Mouse (Mus musculus): Measurements from ENCODE around the gene Fmo1.
A peak's percentile ranks its signal among the peaks of the same experiment; 100 is the strongest.

Gene Fmo1

DNA sequence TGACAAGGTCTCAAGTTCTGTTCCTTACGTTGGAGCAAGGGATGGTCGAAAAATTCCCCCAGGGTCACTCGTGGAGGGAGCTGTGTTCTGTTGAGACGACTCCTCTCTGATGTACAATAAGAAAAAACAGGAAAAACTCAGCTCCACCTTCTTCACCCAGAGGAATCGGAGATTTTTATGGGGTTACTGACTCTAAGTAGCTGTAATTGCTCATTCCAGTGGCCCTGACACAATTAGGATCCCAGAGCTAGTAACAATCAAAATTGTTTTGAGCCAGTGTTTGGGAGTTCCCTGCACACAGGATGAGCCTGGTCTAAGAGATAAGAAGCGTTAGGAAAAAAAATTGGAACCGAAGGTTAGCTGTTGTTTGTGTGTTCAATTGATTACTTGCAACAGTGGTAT, at the start of gene Fmo1:
Gene Fmo1, minus strand, starts transcription at position 331 of the 402 bp plus-strand sequence.
- DNase-seq, result no peak

DNA sequence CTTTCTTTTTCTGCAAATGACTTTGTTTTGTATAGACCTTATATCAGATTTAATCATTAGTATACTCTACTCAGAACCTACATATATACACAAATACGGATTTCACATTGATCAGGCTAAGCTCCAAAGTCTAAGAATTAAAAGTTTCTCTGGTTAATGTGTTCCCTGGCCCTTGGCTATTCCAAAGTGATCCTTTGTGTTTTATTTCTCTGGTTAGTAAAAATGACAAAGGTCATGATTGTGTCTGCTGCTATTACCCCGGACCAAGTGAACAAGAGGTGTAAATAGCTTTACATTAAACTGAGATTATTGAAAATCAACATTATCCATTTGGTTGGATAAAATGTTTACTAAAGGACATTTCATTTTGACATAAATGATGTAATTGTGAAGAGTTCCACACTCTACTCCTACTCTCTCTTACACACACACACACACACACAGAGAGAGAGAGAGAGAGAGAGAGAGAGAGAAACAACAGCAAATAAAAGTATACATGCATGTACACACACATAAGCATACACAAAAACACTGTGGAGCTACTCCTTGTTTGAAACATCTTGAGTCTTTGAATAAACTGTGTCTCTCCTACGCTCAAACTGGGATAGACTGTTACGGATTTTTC, 48.6 kb upstream of the Fmo1 start:
- no peak for DNase-seq

DNA sequence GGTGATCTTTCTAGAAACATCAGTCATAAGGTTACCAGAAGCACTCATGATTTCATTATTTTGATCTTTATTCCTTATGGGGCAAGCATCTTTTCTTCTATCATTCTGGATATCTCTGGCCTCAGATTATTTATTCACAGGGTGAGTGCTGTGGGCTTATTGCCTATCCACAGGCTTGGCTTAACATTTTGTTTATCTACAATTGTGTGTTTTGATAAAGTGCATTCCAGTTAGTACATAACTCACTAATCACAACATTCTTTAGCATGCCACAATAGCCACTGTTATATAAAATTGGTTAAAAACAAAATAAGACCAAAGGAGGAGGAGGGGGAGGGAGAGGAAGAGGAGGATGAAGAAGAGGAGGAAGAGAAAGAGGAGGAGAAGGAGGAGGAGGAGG, 45.7 kb upstream of the Fmo1 start:
- DNase-seq, result no peak

DNA sequence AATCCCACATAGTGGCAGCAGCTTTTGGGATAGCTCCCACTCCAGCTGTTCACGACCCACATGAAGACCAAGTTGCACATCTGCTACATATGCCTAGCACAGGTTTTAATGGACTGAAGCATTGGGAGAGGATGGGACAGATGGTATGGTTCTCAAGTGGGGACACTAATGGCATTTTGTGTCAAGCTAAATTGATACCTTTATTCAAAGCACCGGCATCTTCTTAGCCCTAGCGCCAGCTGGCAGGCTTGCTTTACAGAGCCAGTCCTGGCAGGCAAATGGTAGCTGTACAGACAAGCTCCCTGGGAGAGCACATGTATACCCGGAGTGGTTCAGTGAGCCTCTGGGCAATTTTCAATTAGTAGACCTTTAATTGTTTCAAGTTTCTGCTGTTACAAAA, 35.5 kb upstream of the Fmo1 start:
- no peak for DNase-seq

DNA sequence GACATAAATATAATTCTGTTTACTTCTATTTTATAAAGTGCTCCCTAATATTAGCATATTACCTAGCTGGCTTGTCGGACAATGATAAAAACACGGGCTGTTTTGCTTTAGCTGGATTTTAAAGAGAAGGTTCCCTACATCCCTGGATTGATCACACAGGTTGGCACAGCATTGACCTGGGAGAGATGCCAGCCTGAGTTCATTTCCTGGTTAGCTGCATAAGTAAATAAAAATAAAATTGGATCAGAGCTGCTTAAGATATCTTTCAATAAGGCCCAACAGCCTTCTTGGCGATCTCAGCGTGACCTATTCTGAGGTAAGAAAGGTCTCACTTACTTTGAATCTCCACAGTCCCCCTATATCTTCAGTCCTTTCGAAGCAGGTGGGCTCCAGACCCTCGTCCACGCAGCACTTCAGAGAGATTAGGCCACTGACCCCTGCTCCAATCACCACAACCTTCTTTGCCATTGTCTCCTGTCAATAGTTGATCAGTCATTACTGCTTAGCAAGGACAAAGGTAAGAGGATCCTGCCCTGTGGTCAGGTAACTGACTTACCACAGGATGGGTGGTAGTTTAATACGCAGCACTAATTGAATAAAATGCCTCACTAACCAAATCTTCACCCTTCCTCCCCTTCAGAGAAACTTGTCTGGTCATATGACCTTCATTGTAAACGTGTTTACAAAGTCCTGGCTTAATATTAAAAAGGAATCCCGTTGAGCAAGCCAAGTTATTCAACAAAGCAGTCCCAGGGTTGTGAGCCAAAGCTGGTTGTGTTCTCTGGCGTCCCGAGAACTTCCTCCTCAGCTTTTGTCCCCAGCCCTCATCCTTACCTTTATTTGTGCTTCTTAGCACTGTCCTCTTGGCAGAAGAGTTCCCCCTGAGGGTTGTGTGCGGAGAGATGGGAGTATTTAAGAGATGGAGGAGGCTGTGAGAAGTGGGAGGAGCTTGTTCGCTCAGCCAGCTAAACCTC, 31.7 kb upstream of the Fmo1 start, which contains the start of gene Fmo2:
Gene Fmo2, minus strand, starts transcription at position 889 of the 974 bp plus-strand sequence.
- DNase-seq, result no peak

DNA sequence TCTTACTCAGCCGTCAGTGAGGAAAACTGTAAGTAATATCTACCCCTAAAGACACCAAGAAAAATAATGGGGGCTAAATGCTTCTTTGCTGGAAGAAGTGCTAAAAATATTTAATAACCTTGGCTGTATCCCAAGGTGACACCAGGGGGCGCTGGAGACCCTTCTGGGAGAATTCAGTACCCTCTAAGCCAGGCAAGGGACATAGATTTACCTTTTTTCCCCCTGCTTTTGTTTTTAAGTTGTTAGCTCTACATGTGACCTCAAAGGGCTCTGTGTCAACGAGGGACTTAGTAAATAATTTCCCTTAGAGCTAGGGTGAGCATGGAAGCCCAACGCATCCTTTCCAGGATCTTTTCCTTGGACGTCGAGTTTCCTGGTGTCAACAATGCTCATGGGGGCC, 29.5 kb upstream of the Fmo1 start:
- DNase-seq, result peak; percentile 13 to 62

DNA sequence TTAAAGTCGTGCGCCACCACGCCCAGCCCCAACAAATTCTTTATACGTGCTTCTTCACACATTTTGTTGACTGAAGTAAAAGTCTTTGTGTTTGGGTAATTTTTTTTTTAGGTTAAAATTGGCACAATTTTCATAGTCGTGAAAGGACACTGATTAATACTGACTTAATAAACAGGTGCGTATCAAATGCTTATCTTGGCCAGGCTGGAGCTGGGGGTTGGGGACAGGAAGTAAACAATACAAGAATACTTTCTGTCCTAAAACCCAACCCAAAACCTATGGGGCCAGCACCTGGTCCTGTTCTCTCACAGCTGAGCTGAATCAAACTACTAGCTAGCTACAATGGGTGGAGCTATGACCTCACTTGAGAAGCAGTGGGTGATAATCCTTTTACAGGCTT, 26.6 kb upstream of the Fmo1 start:
- no peak for DNase-seq

DNA sequence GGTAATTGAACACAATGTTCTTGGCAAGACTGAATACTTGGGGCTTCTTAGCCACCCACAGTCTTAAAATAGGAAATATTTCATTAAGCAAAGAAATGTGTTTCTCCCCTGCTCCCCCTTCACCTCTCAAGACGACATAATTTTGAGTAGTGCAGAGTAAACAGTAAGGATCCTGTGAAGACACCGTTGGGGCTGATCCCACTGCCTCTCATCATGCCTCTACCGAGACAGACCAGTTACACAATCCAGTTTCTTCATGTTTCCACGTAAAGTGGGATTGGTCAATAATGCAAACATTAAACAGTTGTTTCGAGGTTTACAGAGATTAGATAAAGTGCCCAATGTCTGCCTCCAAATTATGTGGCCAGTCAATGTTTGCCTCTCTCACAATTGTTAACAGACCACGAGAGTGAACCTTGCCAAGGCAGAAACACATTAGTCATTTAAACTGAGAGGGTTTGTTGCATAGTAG, 25.6 kb upstream of the Fmo1 start:
- no peak for DNase-seq

DNA sequence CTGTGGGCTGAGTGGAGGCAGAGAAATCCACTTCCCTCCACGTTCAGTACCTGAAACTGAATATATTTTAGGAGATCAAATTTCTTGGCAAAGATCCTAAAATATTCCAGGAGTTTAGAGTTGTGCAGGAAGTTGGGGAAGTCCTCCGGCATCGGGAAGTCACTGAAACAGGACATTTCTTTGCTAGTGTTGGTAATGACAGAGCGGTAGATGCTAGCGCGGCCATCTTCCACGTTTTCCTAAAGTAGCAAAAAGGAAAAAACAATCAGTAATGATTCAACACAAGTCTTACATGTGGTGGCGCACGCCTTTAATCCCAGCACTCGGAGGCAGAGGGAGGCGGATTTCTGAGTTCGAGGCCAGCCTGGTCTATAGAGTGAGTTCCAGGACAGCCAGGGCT, 22.2 kb upstream of the Fmo1 start:
- no peak for DNase-seq

DNA sequence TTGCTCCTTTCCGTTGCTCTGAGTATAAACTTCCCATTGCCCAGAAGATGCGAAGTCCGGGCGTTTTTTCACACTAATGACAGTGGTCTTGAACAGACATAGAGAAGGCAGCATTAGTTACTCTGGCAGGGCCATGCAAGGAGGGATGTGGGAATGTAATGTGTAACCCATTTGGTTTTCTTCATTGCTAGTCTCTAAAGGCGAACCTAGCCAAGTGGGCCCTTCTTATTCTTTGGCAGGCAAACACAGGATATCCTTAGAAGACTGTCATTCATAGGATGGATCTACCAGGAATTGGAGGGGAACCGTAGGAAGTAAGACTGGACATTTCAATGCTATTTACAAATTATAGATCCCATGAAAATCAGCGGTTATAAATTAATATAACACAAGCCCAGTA, 21.2 kb upstream of the Fmo1 start:
- no peak for DNase-seq

DNA sequence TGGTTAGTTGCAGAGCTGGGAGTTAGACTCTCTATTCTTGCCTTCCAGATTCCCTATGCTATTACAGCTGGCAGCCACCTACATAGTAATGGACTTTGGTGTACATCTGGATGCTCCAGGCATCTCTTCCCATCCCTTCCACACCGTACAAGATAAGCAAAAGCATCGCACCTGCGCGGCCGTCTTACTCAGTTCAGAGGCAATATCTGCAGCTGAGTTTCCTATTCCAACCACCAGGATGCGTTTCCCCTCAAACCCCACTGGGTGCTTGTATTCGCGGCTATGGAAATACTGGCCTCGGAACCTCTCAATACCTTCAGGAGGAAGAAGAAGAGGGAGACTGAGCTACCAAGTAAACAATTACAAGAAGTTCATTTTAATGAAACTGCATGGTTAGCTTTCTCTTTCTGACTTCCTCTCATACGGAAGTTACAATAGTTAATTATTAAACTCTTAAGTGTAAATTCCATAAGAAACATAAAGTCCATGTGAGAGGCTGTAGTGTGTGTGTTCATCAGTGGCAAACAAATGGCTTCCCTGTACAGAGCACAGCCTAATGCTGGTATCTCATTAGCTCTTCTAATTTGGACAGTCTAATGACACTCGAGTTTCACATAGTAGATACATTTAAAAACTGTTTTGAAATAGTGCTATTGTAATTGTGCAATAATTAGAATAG, 19.9 kb upstream of the Fmo1 start:
- no peak for DNase-seq

DNA sequence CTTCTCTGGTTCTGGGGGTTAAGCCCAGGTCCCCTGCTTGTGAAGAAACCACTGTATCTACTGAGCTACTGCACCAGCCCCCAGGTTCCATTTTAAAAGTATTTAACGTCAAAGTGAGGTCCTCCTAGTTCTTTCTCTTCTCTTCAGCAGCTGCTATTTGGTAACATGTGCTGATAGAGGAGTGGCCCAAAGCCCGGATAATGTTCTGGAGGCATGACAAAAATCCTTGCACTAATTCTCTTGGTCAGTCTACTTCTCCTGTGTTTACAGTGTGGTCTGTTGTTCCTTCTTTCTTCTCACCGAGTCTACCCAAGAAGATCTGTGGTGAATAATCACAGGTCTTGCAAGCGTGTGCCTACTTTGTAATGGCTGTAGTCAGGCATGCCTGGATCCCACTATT, 16.3 kb upstream of the Fmo1 start:
- no peak for DNase-seq

DNA sequence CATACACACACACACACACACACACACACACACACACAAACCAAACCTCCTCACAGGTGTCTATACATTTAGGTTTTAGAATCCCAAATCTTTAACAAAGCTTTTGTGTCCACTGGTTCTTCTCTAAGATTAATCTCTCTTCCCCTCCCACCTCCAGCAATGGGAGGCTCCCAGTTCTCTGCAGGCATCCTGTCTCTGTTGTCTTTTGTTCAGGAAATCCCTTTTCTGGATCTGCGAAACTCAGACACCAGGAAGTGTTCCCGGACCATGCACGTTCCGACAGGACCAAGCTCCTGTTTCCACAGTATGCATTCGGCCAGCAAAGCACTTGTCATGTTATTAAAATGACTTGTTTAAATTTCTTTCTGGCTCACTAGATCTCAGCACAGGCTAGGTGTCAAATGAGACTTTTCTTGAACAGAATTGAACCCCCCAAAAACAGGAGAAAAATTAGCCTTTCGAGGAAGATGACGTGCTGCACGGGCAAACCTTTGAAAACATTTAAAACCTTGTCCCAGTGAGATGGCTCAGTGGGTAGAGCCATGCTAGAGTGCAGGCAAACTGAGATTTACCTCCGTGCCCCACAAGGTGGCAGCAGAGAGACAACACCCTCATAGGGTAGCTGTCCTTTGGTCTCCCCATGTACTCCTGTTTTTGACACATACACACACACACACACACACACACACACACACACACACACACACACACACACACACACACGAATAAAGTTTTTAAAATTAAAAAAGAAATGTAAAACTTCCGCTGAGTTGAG, 13.4 kb upstream of the Fmo1 start:
- peak; percentile 21 to 63 for DNase-seq

DNA sequence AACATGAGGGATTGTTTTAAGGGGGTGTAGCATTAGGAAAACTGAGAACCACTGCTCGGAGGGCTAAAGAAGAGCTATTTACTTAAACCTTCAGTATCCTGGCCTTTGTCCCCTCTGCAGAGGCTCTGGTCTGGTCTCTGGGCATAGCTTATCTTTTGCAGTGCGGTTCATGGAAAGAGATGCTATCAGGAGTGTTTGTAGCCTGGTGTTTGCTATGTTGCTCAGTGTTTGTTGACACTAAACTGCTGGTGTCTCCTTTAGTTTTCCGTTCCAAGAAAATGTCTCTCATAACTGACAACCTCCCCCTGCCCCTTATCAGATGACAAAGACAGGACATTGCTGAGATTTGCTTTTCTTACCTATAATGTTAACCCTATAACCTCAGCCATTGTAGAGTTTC, 8.7 kb upstream of the Fmo1 start:
- no peak for DNase-seq

DNA sequence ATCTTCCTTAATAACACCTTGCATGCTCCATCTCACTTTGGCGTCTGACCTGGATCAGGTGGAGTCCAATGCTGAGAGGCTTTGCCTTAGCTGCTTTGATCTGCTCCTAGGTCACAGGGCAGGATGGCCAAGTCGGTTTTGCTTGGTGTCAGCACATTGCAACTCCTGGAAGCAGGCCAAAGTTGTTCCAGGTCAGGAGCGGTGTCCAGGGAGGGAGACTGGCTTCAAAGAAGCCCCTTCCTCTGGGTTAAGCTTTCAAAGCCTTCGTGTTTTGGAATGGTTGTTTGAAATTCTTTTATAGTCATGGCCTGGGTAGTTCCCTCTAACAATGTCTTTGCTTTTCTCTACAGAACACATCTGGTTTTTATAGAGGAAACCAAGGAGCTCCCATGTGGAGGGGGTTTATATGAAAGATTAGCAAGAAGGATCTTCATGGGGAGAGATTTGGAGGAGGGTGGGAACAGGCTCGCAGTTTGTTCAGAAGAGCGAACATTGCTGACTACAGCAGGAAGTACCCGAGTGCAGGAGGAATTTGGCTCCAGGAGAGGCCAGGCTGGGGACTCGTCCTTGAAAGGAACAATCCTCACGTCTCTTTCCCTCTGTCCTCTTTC, 5.4 kb upstream of the Fmo1 start:
- no peak for DNase-seq

DNA sequence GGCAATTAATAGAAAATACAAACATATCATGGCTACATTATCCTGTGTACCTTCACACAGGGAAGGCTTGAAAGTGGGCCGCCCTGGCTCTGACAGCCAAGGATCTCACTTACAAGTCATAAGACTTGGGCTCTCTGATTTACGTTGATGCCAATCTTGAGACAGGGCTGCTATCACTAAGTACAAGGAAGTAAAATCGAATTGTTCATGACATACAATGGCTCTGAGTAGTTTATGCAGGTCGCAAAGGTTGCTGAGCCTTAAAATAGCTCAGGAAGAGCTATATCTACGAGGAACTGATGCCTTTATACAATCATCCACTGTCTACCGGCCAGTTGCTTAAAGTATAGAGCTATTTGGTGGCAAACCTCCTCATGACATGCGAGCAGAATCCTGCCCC, 4.6 kb upstream of the Fmo1 start:
- DNase-seq, result no peak

DNA sequence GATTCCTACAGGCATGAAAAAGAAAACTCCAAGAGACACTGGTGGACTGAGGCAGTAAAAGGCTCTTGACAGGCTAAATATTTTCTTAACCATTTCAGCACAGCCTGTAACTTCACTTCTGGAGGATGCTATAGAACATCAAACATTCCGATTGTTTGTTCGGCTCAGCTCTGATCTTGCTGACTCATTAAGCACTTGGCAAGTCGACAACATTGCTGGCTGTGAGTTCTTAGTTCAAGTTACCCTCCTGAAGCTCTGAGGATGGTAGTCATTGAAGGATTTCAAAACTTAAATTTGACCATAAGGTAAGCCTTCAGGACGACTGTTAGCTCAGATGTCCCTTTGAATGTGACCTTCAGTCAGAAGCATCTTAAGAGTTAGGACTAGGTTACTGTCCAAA, 986 bp upstream of the Fmo1 start:
- DNase-seq, result no peak

DNA sequence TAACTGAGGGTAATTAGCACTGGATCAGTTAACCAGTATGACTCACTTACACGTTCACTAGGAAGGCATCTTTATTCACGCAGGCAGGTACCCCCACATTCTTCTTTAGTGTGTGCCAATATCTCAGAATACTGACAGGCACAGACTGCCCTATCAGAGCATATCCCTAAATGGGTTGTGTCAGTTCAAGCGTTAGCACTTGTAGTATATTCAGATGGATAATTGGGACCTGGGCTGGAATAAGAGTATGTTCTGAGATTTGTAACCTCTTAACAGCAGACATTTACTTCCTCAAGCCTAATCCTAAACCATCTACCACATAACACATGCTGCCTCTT, 948 bp downstream of the Fmo1 start:
- DNase-seq, result no peak

DNA sequence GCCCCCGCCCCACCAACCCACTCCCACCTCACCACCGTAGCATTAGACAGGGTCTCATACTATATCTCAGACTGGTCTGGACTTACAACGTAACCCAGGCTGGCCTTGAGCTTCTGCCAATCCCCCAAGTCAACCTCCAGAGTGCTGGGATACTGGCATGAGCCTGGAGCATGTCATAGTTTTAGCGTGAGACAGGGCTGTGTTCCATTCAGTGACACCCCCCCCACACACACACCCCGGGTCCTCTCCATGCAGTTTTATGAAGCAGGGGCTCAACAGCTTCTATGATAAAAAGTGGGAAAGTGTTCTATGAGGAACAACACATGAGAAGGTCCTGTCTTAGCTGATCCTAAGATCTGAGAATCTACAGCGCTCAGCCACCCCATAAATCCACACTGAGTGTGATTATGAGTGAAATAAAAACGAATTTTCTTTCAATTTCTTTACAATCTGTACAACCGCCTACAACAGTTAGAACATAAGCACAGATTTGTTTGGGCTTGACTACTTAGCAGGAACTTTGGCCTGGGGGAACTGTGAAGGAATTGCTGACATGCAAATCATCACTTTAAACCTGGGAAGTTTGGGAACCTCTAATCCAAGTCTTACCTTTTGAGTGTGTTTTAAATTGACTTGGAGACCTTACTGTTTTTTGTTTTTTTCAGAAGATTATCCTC, 1.5 kb downstream of the Fmo1 start:
- no peak for DNase-seq

DNA sequence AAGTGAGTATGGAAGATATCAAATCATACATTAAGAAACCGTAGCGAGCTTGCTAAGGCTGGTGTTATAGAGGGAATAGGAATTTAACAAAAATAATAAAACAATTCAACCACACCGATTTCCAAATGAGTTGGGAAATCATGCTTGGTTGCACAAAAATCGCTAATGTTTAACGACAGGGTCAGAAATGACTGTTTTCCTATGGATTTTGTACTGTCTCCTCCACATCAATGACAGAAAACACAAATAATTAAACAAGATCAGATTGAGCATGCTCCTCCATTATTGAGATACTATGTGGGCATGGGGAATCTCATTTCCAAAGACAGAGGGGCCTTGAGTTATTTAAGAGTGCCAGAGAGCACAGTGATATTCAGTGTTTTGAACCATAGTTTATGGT, 2.1 kb downstream of the Fmo1 start:
- no peak for DNase-seq

DNA sequence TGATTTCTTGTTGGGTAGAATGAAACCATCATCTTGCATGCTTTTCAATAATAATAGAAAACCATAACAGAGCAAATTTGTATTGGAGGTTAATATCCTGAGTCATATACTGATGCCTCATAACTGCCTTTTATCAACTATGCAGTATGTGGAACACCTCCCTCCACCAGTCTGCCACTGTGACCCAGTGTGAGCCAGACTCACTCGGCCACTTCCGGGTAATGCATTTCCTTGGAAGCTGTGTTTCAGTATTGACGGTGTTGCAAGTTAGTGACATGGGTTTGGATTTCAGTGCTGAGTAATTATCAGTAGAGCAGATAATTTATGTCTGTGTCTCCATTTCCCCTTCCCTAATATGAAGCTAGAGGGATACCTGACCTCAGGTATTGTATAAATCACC, 2.8 kb downstream of the Fmo1 start:
- DNase-seq, result no peak

DNA sequence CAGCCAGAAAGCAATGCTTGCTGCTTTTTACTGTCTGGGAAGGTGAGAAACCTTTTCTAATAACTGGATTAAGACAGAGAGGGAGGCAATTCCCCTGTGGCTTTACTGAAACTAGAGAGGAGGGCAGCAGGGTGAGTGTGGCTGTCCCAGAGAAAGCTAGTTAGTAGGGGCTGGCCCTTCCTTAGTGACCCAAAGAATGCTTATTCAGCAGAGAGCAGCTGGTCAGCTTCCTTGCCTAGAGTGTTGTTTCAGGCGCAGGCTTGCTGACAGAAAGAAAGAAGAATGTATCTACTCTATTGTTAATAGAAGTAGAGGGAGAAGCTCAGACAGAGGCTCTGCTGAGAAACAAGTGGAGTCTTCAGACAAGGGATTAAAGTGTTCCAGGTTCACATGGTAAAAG, 4.1 kb downstream of the Fmo1 start:
- no peak for DNase-seq

Data from cerebellum, postnatal 25 days (tissue).